Mouse (Mus musculus) neural tube, embryonic 13.5 days (tissue): ENCODE results near the gene B3gnt2. TPM values are rescaled to one million over a fixed set of nuclear protein-coding genes. Genes with fewer than 3 reads are reported as not detected.
A peak's percentile ranks its signal among the peaks of the same experiment; 100 is the strongest.

Experiments
- ATAC-seq: fragments of 200-750 bp; cut with Nextera tagmentation; 2 replicates; pipeline ENCODE4 v1.8.0; 2017; ENCODE audit warnings: low read depth, mild to moderate bottlenecking, moderate TSS enrichment, moderate library complexity
- H3K27ac ChIP-seq: fragments of 300-500 bp; sonication (generic); replicated peaks from 2 replicates; pipeline ENCODE4 v1.5.1; 2015; ENCODE audit warnings: moderate library complexity, mild to moderate bottlenecking, inconsistent platforms
- H3K27me3 ChIP-seq: fragments of 300-500 bp; sonication (generic); 2 replicates; pipeline ENCODE4 v1.6.1; 2015; ENCODE audit warnings: mild to moderate bottlenecking, inconsistent platforms
- H3K36me3 ChIP-seq: fragments of 300-500 bp; sonication (generic); 2 replicates; pipeline ENCODE4 v1.6.1; 2015; ENCODE audit warnings: mild to moderate bottlenecking, inconsistent platforms
- H3K4me1 ChIP-seq: fragments of 300-500 bp; sonication (generic); replicated peaks from 2 replicates; pipeline ENCODE4 v1.6.1; 2015; ENCODE audit warnings: inconsistent platforms
- H3K4me2 ChIP-seq: fragments of 300-500 bp; sonication (generic); 2 replicates; pipeline ENCODE4 v1.6.1; 2015; ENCODE audit warnings: inconsistent platforms, mild to moderate bottlenecking, moderate library complexity
- H3K4me3 ChIP-seq: fragments of 300-500 bp; sonication (generic); 2 replicates; pipeline ENCODE4 v1.5.1; 2015; ENCODE audit warnings: mild to moderate bottlenecking, inconsistent platforms
- H3K9ac ChIP-seq: fragments of 300-500 bp; sonication (generic); 2 replicates; pipeline ENCODE4 v1.6.1; 2015; ENCODE audit warnings: moderate library complexity, mild to moderate bottlenecking, inconsistent platforms
- H3K9me3 ChIP-seq: fragments of 300-500 bp; sonication (generic); 2 replicates; pipeline ENCODE4 v1.6.1; 2016; ENCODE audit warnings: inconsistent platforms
- WGBS: fragments of 180-500 bp; shearing (Covaris S2); methylation state at CpG from one replicate; pipeline ENCODE4 v1.1.7; 2015; 5-methylcytosine and 5-hydroxymethylcytosine counted together
- polyA plus RNA-seq: library from polyadenylated mRNA; unstranded; fragments of >200 nt; fragmentation: Nextera tagmentation; extraction: Ambion mirVana; gene quantifications from 2 replicates; pipeline ENCODE4 v1.2.1, GENCODE M21; 2015

Gene B3gnt2
- polyA plus RNA-seq, 1 experiment from 2014 or later = 2.0 TPM

DNA sequence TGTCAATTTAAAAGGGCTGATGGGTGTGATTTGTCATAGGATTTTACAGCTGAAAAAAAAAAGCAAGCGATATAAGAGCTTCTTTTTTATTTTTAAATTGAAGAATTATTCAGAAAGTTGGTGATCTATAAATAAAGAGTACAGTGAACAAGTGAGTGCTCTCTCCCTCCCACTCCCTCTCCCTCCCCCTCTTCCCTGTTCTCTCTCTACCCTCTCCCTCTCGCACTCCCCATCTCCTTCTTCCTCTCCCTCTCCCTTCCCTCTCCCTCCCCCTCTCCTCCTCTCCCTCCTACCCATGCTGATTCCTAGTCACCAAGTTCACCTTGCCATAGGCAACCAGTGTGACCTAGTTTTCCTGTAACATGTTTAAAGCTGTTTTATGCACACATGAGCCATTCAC, 140.7 kb downstream of the B3gnt2 start:
- ATAC-seq = no peak
- Histone ChIP-seq H3K9me3 (no peaks in the 10 kb centered on the region), H3K9ac (no peak overlapping the region), H3K4me3 (no peak overlapping the region), H3K27me3 (no peaks in the 10 kb centered on the region), H3K27ac (no peak overlapping the region), H3K4me1 (no peaks in the 10 kb centered on the region), H3K4me2 (no peak overlapping the region), H3K36me3 (no peaks in the 10 kb centered on the region)
- WGBS = 82% methylated on average over 2 of the region's 2 CpGs

DNA sequence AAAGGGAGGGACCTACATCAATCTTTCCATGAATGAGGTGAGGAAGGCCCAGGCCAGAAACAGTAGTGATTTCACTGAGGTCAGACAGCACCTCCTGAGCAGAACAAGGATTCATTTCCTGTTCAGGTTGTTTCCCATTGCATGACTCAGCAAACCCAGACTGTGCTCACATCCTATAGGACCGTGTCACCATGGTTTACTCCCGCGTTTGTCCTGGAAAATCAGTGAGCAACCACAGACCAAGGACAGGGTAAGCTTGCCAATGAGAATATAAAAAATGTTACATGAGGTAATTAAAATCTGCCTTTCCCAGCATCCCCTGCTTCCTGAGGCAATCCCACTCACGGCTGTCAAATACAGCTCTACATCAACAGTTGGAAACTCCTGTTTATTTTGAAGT, 141.2 kb downstream of the B3gnt2 start:
- no peak overlapping the region for H3K27ac ChIP-seq
- 77% methylated on average over 4 of the region's 4 CpGs for WGBS
- no peak overlapping the region for H3K4me3 ChIP-seq
- H3K4me1 ChIP-seq = no peaks in the 10 kb centered on the region
- no peaks in the 10 kb centered on the region for H3K36me3 ChIP-seq
- H3K27me3 ChIP-seq = no peaks in the 10 kb centered on the region
- H3K9ac ChIP-seq = no peak overlapping the region
- ATAC-seq = no peak
- no peaks in the 10 kb centered on the region for H3K9me3 ChIP-seq
- H3K4me2 ChIP-seq = no peak overlapping the region

DNA sequence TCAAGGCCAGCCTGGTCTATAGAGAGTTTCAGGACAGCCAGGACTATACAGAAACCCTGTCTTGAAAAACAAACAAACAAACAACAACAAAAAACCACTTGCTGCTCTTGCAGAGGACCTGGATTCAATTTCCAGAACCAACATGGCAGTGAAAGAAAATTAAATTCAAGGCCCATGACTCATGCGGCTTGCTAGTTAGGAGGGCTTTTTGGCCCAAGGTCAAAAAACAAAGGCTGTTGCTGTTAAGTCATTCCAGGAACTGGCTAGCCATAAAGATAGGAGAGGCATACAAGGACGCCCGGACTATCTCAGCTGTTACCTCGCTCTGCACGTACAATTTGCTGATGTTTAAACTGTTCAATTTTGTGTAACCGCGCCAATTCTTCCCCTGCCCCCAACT, 142.7 kb downstream of the B3gnt2 start:
- no peaks in the 10 kb centered on the region for H3K36me3 ChIP-seq
- H3K4me3 ChIP-seq = no peak overlapping the region
- H3K27ac ChIP-seq = no peak overlapping the region
- H3K9me3 ChIP-seq = no peaks in the 10 kb centered on the region
- H3K9ac ChIP-seq = no peak overlapping the region
- no peaks in the 10 kb centered on the region for H3K27me3 ChIP-seq
- no peak overlapping the region for H3K4me2 ChIP-seq
- 95% methylated on average over 7 of the region's 7 CpGs for WGBS
- no peak for ATAC-seq
- no peaks in the 10 kb centered on the region for H3K4me1 ChIP-seq

DNA sequence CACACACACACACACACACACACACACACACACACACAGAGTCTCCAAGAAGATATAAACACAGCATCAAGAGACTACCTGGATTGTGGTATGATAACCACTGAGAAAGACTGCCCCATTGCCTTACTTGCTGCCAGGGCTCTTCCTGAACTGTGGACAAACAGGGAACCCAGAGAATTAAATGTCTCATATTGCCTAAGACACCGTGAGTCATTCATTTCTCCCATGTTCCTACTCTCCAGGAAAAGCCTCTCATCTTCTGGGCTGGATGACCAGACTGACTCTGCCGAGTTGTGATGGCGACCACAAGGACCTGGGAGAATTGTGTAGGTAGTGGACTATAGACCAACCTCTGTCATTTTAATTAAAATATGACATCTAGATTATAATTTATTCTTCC, 149.4 kb downstream of the B3gnt2 start:
- Histone ChIP-seq H3K4me3 (no peak overlapping the region), H3K36me3 (no peaks in the 10 kb centered on the region), H3K27me3 (no peaks in the 10 kb centered on the region), H3K4me2 (no peak overlapping the region), H3K4me1 (no peaks in the 10 kb centered on the region), H3K9me3 (no peaks in the 10 kb centered on the region), H3K27ac (no peak overlapping the region), H3K9ac (no peak overlapping the region)
- 90% methylated on average over 3 of the region's 3 CpGs for WGBS
- ATAC-seq = no peak

DNA sequence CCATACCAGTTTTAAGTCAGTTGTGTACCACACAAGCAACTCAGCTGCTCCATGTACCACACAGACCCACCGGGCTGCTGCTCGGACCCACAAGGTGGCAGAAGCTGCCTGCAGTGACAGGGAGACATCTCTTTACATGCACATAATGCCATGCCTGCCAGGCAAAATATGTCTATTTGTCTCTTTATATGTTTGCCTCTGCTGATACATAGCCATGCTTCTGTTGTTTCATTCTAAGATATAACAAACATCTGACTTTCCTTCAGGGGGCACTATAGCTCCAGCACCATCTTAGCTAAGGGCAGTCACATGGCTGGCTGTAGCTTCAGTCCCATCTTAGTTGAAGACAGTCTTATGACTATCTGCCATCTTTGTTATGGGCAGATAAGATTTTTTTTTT, 150.2 kb downstream of the B3gnt2 start:
- 89% methylated on average over 2 of the region's 2 CpGs for WGBS
- Histone ChIP-seq H3K27me3 (no peaks in the 10 kb centered on the region), H3K4me3 (no peak overlapping the region), H3K36me3 (no peaks in the 10 kb centered on the region), H3K9ac (no peak overlapping the region), H3K27ac (no peak overlapping the region), H3K4me2 (no peak overlapping the region), H3K4me1 (no peaks in the 10 kb centered on the region), H3K9me3 (no peaks in the 10 kb centered on the region)
- ATAC-seq = peak; percentile 93

Other genes with a start within 250 kb of the B3gnt2 start
- gene Zrsr1, start 111.0 kb upstream of the B3gnt2 start, polyA plus RNA-seq = 8.9 and 9.4 TPM in 2 replicates
- 6.7 and 7.4 TPM in 2 replicates for gene Gm28048, start 121.1 kb upstream of the B3gnt2 start, polyA plus RNA-seq
- 302 and 308 TPM in 2 replicates for gene Commd1, start 121.4 kb upstream of the B3gnt2 start, polyA plus RNA-seq
- gene Cct4, start 129.6 kb upstream of the B3gnt2 start, polyA plus RNA-seq = 306 and 322 TPM in 2 replicates
- 4.1 and 4.9 TPM in 2 replicates for gene Fam161a, start 146.6 kb upstream of the B3gnt2 start, polyA plus RNA-seq